Mouse (Mus musculus): ENCODE measurements around the gene Dysf.

Dysf gene

GRCm38 (mm10) chr6:84228786-84229185, 220.4 kb downstream of the Dysf start:
- in situ Hi-C loops (cut with MseI, MboI) = no loop called here

- in situ Hi-C loops (cut with MseI, MboI) = no loop called here
Measured at GRCm38 (mm10) chr6:84229739-84230138, 221.3 kb downstream of the Dysf start.

- in situ Hi-C loops (cut with MseI, MboI) = no loop called here
Measured at GRCm38 (mm10) chr6:84231108-84231507, 222.7 kb downstream of the Dysf start.

GRCm38 (mm10) chr6:84232063-84232760, 223.8 kb downstream of the Dysf start:
- in situ Hi-C loops (cut with MseI, MboI) = no loop called here

GRCm38 (mm10) chr6:84233783-84234182, 225.4 kb downstream of the Dysf start:
- in situ Hi-C loops (cut with MseI, MboI) = no loop called here

- in situ Hi-C loops (cut with MseI, MboI) = no loop called here
Measured at GRCm38 (mm10) chr6:84235365-84235764, 227.0 kb downstream of the Dysf start.

- in situ Hi-C loops (cut with MseI, MboI) = no loop called here
Measured at GRCm38 (mm10) chr6:84243385-84243784, 235.0 kb downstream of the Dysf start.

GRCm38 (mm10) chr6:84246101-84246760, 237.8 kb downstream of the Dysf start:
- in situ Hi-C loops (cut with MseI, MboI) = no loop called here

GRCm38 (mm10) chr6:84246979-84247378, 238.6 kb downstream of the Dysf start:
- in situ Hi-C loops (cut with MseI, MboI) = no loop called here
